Mouse (Mus musculus): ENCODE results near the gene Esr1. TPM values are rescaled to one million over a fixed set of nuclear protein-coding genes. Genes with fewer than 3 reads are reported as not detected.

Esr1 gene
- polyA plus RNA-seq, 1 experiment = 3.6 TPM

DNA sequence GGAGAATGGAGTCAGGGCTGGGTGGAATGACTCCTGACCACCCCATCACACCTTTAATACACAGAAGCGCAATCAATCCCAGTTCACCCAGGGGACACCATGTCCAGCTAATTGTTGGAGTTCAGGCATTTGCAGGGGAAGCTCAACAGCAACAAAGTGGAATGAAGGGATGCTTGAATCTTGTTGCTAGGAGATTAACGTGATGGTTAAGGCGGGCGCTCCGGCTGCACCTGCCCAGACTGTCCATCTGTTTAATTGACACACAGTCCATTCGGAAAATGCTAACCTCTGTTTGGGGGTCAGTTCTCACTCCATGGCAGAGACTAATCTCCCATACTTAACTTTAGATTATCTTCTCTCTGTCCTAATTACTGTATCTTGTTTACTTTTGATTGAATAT, 114.7 kb downstream of the Esr1 start:
- TF ChIP-seq TCF3 (IDR thresholded peaks at IDR 0.05; ENCODE audit: insufficient read length, low read depth) = no peak
- no peak for TF ChIP-seq MAX (IDR thresholded peaks at IDR 0.05; ENCODE audit: low read depth)
- TF ChIP-seq CEBPB (IDR thresholded peaks at IDR 0.05; ENCODE audit: insufficient read depth, poor library complexity, severe bottlenecking) = no peak
- no peak for TF ChIP-seq E2F4 (IDR thresholded peaks at IDR 0.05; ENCODE audit: insufficient read depth)
- TF ChIP-seq SRF (IDR thresholded peaks at IDR 0.05; ENCODE audit: control insufficient read depth, insufficient read length, low read depth) = no peak
- no peak for TF ChIP-seq TCF12 (IDR thresholded peaks at IDR 0.05; ENCODE audit: insufficient read depth, poor library complexity, severe bottlenecking)
- no peak for TF ChIP-seq USF1 (IDR thresholded peaks at IDR 0.05; ENCODE audit: low read depth)
- no peak for TF ChIP-seq POLR2AphosphoS2 (IDR thresholded peaks at IDR 0.05; ENCODE audit: insufficient read length, low read depth)
- TF ChIP-seq REST (IDR thresholded peaks at IDR 0.05; ENCODE audit: insufficient read depth, insufficient read length) = no peak
- no peak for TF ChIP-seq MYOG (IDR thresholded peaks at IDR 0.05; ENCODE audit: control insufficient read depth in 1 of 3, insufficient read depth in 1 of 3, insufficient read length in 2 of 3, low read depth in 2 of 3)
- no peak for TF ChIP-seq MYOD1 (IDR thresholded peaks at IDR 0.05; ENCODE audit: control insufficient read depth in 1 of 3, insufficient read length in 2 of 3, low read depth in 2 of 3)
- no peak for TF ChIP-seq POLR2A (IDR thresholded peaks at IDR 0.05; ENCODE audit: insufficient read length, low read depth)
- no peaks in the 10 kb centered on the region for H3K79me2 ChIP-seq (ENCODE audit: control insufficient read depth, insufficient read depth)
- no peaks in the 10 kb centered on the region for H3K27me3 ChIP-seq (ENCODE audit: control insufficient read depth, insufficient read depth, insufficient read length)
- H3K36me3 ChIP-seq (ENCODE audit: control insufficient read depth, insufficient read depth) = no peaks in the 10 kb centered on the region
- H3K4me3 ChIP-seq = no peak overlapping the region
- H3ac ChIP-seq (ENCODE audit: control insufficient read depth, insufficient read length) = no peak overlapping the region
- no peak overlapping the region for H3K4me2 ChIP-seq (ENCODE audit: low read depth)

GRCm38 (mm10) chr10:4732328-4732727, 120.9 kb downstream of the Esr1 start:
- no peaks in the 10 kb centered on the region for H3K79me2 ChIP-seq (ENCODE audit: control insufficient read depth, insufficient read depth)
- no peak overlapping the region for H3K4me3 ChIP-seq

GRCm38 (mm10) chr10:4733987-4734386, 122.6 kb downstream of the Esr1 start:
- Histone ChIP-seq H3K36me3 (ENCODE audit: control insufficient read depth, insufficient read depth) (no peaks in the 10 kb centered on the region), H3K27me3 (ENCODE audit: control insufficient read depth, insufficient read depth, insufficient read length) (no peaks in the 10 kb centered on the region), H3K4me3 (no peak overlapping the region), H3ac (ENCODE audit: control insufficient read depth, insufficient read length) (no peak overlapping the region), H3K4me2 (ENCODE audit: low read depth) (no peak overlapping the region), H3K79me2 (ENCODE audit: control insufficient read depth, insufficient read depth) (no peaks in the 10 kb centered on the region)
- no peak for TF ChIP-seq POLR2A (IDR thresholded peaks at IDR 0.05; ENCODE audit: insufficient read length, low read depth)
- no peak for TF ChIP-seq MYOG (IDR thresholded peaks at IDR 0.05; ENCODE audit: control insufficient read depth in 1 of 3, insufficient read depth in 1 of 3, insufficient read length in 2 of 3, low read depth in 2 of 3)
- no peak for TF ChIP-seq SRF (IDR thresholded peaks at IDR 0.05; ENCODE audit: control insufficient read depth, insufficient read length, low read depth)
- TF ChIP-seq TCF3 (IDR thresholded peaks at IDR 0.05; ENCODE audit: insufficient read length, low read depth) = no peak
- no peak for TF ChIP-seq MYOD1 (IDR thresholded peaks at IDR 0.05; ENCODE audit: control insufficient read depth in 1 of 3, insufficient read length in 2 of 3, low read depth in 2 of 3)
- TF ChIP-seq E2F4 (IDR thresholded peaks at IDR 0.05; ENCODE audit: insufficient read depth) = no peak
- no peak for TF ChIP-seq TCF12 (IDR thresholded peaks at IDR 0.05; ENCODE audit: insufficient read depth, poor library complexity, severe bottlenecking)
- TF ChIP-seq POLR2AphosphoS2 (IDR thresholded peaks at IDR 0.05; ENCODE audit: insufficient read length, low read depth) = no peak

More at GRCm38 (mm10) chr10:4732328-4732727, 120.9 kb downstream of the Esr1 start:
- no peak overlapping the region for H3ac ChIP-seq (ENCODE audit: control insufficient read depth, insufficient read length)
- H3K36me3 ChIP-seq (ENCODE audit: control insufficient read depth, insufficient read depth) = no peaks in the 10 kb centered on the region
- peak overlapping the region; percentile 45 for H3K4me2 ChIP-seq (ENCODE audit: low read depth)
- TF ChIP-seq TCF12 (IDR thresholded peaks at IDR 0.05; ENCODE audit: insufficient read depth, poor library complexity, severe bottlenecking) (peak; percentile 35), USF1 (IDR thresholded peaks at IDR 0.05; ENCODE audit: low read depth) (no peak), MYOG (IDR thresholded peaks at IDR 0.05; ENCODE audit: control insufficient read depth in 1 of 3, insufficient read depth in 1 of 3, insufficient read length in 2 of 3, low read depth in 2 of 3) (peak in 2 of 3 experiments; percentile 20 to 28), TCF3 (IDR thresholded peaks at IDR 0.05; ENCODE audit: insufficient read length, low read depth) (no peak), MYOD1 (IDR thresholded peaks at IDR 0.05; ENCODE audit: control insufficient read depth in 1 of 3, insufficient read length in 2 of 3, low read depth in 2 of 3) (peak; percentile 82 to 92 (median 87)), POLR2A (IDR thresholded peaks at IDR 0.05; ENCODE audit: insufficient read length, low read depth) (no peak)
- no peaks in the 10 kb centered on the region for H3K27me3 ChIP-seq (ENCODE audit: control insufficient read depth, insufficient read depth, insufficient read length)

DNA sequence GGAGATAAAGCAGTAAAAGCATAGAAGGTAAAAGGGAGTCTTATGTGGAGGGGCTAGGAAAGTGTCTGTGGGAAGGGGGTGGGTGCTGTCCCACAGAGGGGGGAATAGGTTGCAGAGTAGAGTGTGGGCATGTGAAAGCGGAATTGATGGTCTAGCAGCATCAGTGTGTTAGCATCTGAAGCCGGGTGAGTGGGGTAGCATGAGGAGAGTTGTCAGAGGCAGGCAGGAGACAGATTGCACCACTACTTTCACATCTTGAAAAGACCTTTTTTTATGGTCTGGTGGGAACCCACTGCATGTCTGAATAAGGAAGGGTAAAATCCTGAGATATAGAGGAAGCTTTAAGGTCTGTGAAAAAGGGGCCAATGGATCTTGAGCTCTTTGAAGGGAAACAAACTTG, 123.5 kb downstream of the Esr1 start:
- TF ChIP-seq MYOG (IDR thresholded peaks at IDR 0.05; ENCODE audit: control insufficient read depth in 1 of 3, insufficient read depth in 1 of 3, insufficient read length in 2 of 3, low read depth in 2 of 3) (no peak), TCF3 (IDR thresholded peaks at IDR 0.05; ENCODE audit: insufficient read length, low read depth) (no peak), TCF12 (IDR thresholded peaks at IDR 0.05; ENCODE audit: insufficient read depth, poor library complexity, severe bottlenecking) (no peak), SRF (IDR thresholded peaks at IDR 0.05; ENCODE audit: control insufficient read depth, insufficient read length, low read depth) (no peak), MYOD1 (IDR thresholded peaks at IDR 0.05; ENCODE audit: control insufficient read depth in 1 of 3, insufficient read length in 2 of 3, low read depth in 2 of 3) (no peak), POLR2AphosphoS2 (IDR thresholded peaks at IDR 0.05; ENCODE audit: insufficient read length, low read depth) (no peak), POLR2A (IDR thresholded peaks at IDR 0.05; ENCODE audit: insufficient read length, low read depth) (no peak), MAX (IDR thresholded peaks at IDR 0.05; ENCODE audit: low read depth) (no peak), USF1 (IDR thresholded peaks at IDR 0.05; ENCODE audit: low read depth) (no peak), E2F4 (IDR thresholded peaks at IDR 0.05; ENCODE audit: insufficient read depth) (no peak), REST (IDR thresholded peaks at IDR 0.05; ENCODE audit: insufficient read depth, insufficient read length) (no peak), CEBPB (IDR thresholded peaks at IDR 0.05; ENCODE audit: insufficient read depth, poor library complexity, severe bottlenecking) (no peak)
- H3K4me2 ChIP-seq (ENCODE audit: low read depth) = no peak overlapping the region
- no peaks in the 10 kb centered on the region for H3K27me3 ChIP-seq (ENCODE audit: control insufficient read depth, insufficient read depth, insufficient read length)

GRCm38 (mm10) chr10:4738311-4738710, 126.9 kb downstream of the Esr1 start:
- TF ChIP-seq POLR2AphosphoS2 (IDR thresholded peaks at IDR 0.05; ENCODE audit: insufficient read length, low read depth) = no peak
- no peak for TF ChIP-seq E2F4 (IDR thresholded peaks at IDR 0.05; ENCODE audit: insufficient read depth)
- TF ChIP-seq USF1 (IDR thresholded peaks at IDR 0.05; ENCODE audit: low read depth) = no peak
- TF ChIP-seq CEBPB (IDR thresholded peaks at IDR 0.05; ENCODE audit: insufficient read depth, poor library complexity, severe bottlenecking) = no peak
- no peak for TF ChIP-seq TCF12 (IDR thresholded peaks at IDR 0.05; ENCODE audit: insufficient read depth, poor library complexity, severe bottlenecking)
- TF ChIP-seq REST (IDR thresholded peaks at IDR 0.05; ENCODE audit: insufficient read depth, insufficient read length) = no peak
- TF ChIP-seq MYOD1 (IDR thresholded peaks at IDR 0.05; ENCODE audit: control insufficient read depth in 1 of 3, insufficient read length in 2 of 3, low read depth in 2 of 3) = no peak
- Histone ChIP-seq H3K79me2 (ENCODE audit: control insufficient read depth, insufficient read depth) (no peaks in the 10 kb centered on the region), H3K4me3 (no peak overlapping the region), H3K27me3 (ENCODE audit: control insufficient read depth, insufficient read depth, insufficient read length) (no peaks in the 10 kb centered on the region), H3K4me2 (ENCODE audit: low read depth) (no peak overlapping the region), H3ac (ENCODE audit: control insufficient read depth, insufficient read length) (no peak overlapping the region), H3K36me3 (ENCODE audit: control insufficient read depth, insufficient read depth) (no peaks in the 10 kb centered on the region)

More for the DNA sequence above, 123.5 kb downstream of the Esr1 start:
- no peaks in the 10 kb centered on the region for H3K36me3 ChIP-seq (ENCODE audit: control insufficient read depth, insufficient read depth)
- no peaks in the 10 kb centered on the region for H3K79me2 ChIP-seq (ENCODE audit: control insufficient read depth, insufficient read depth)
- H3ac ChIP-seq (ENCODE audit: control insufficient read depth, insufficient read length) = no peak overlapping the region
- no peak overlapping the region for H3K4me3 ChIP-seq
